Mouse (Mus musculus): ENCODE data around the gene Nox3. TPM values are rescaled to one million over a fixed set of nuclear protein-coding genes. Genes with fewer than 3 reads are reported as not detected.

Gene Nox3
- polyA plus RNA-seq, 1 experiment from 2014 or later = not detected

- 68% methylated on average over 4 of the region's 4 CpGs for WGBS
- ATAC-seq (replicated peaks; ENCODE audit: extremely low read depth, insufficient read depth, low FRiP score) = no peak
- no peaks in the 10 kb centered on the region for H3K9me3 ChIP-seq (replicated peaks; ENCODE audit: control insufficient read depth, low read length)
- H3K27ac ChIP-seq (ENCODE audit: low read length) = no peak overlapping the region
- no peaks in the 10 kb centered on the region for H3K36me3 ChIP-seq (ENCODE audit: control insufficient read depth, insufficient read depth)
- no peak overlapping the region for H3K4me2 ChIP-seq (ENCODE audit: low read depth, low read length)
- no peak overlapping the region for H3K9ac ChIP-seq (ENCODE audit: low read length)
- H3K27me3 ChIP-seq (ENCODE audit: control insufficient read depth, insufficient read depth, low read length) = no peaks in the 10 kb centered on the region
- no peak overlapping the region for H3K4me3 ChIP-seq (ENCODE audit: low read length)
- H3K4me1 ChIP-seq (ENCODE audit: control insufficient read depth, insufficient read depth, low read length) = no peaks in the 10 kb centered on the region
These were observed 26.8 kb downstream of the Nox3 start for GRCm38 (mm10) chr17:3669226-3669625.

GRCm38 (mm10) chr17:3667287-3667686 is 28.8 kb downstream of the Nox3 start:
- no peaks in the 10 kb centered on the region for H3K27me3 ChIP-seq (ENCODE audit: control insufficient read depth, insufficient read depth, low read length)
- no peaks in the 10 kb centered on the region for H3K9me3 ChIP-seq (replicated peaks; ENCODE audit: control insufficient read depth, low read length)
- H3K4me2 ChIP-seq (ENCODE audit: low read depth, low read length) = no peak overlapping the region
- H3K27ac ChIP-seq (ENCODE audit: low read length) = no peak overlapping the region
- no peaks in the 10 kb centered on the region for H3K4me1 ChIP-seq (ENCODE audit: control insufficient read depth, insufficient read depth, low read length)
- ATAC-seq (replicated peaks; ENCODE audit: extremely low read depth, insufficient read depth, low FRiP score) = no peak
- H3K9ac ChIP-seq (ENCODE audit: low read length) = no peak overlapping the region
- H3K4me3 ChIP-seq (ENCODE audit: low read length) = no peak overlapping the region
- no peaks in the 10 kb centered on the region for H3K36me3 ChIP-seq (ENCODE audit: control insufficient read depth, insufficient read depth)
- WGBS = 84% methylated on average over 4 of the region's 4 CpGs

- Histone ChIP-seq H3K27ac (ENCODE audit: low read length) (no peak overlapping the region), H3K36me3 (ENCODE audit: control insufficient read depth, insufficient read depth) (no peaks in the 10 kb centered on the region), H3K27me3 (ENCODE audit: control insufficient read depth, insufficient read depth, low read length) (no peaks in the 10 kb centered on the region), H3K9me3 (replicated peaks; ENCODE audit: control insufficient read depth, low read length) (no peaks in the 10 kb centered on the region), H3K4me2 (ENCODE audit: low read depth, low read length) (no peak overlapping the region), H3K9ac (ENCODE audit: low read length) (no peak overlapping the region), H3K4me1 (ENCODE audit: control insufficient read depth, insufficient read depth, low read length) (no peaks in the 10 kb centered on the region), H3K4me3 (ENCODE audit: low read length) (no peak overlapping the region)
- 77% methylated on average over 4 of the region's 4 CpGs for WGBS
- no peak for ATAC-seq (replicated peaks; ENCODE audit: extremely low read depth, insufficient read depth, low FRiP score)
These were observed 30.7 kb downstream of the Nox3 start for GRCm38 (mm10) chr17:3665321-3665720.

- no peak for ATAC-seq (replicated peaks; ENCODE audit: extremely low read depth, insufficient read depth, low FRiP score)
- Histone ChIP-seq H3K36me3 (ENCODE audit: control insufficient read depth, insufficient read depth) (no peaks in the 10 kb centered on the region), H3K4me1 (ENCODE audit: control insufficient read depth, insufficient read depth, low read length) (no peaks in the 10 kb centered on the region), H3K9ac (ENCODE audit: low read length) (no peak overlapping the region), H3K4me3 (ENCODE audit: low read length) (no peak overlapping the region), H3K9me3 (replicated peaks; ENCODE audit: control insufficient read depth, low read length) (no peaks in the 10 kb centered on the region), H3K4me2 (ENCODE audit: low read depth, low read length) (no peak overlapping the region), H3K27me3 (ENCODE audit: control insufficient read depth, insufficient read depth, low read length) (no peaks in the 10 kb centered on the region), H3K27ac (ENCODE audit: low read length) (no peak overlapping the region)
- WGBS = 78% methylated on average over 5 of the region's 5 CpGs
These were observed 36.6 kb downstream of the Nox3 start for GRCm38 (mm10) chr17:3659497-3659896.

GRCm38 (mm10) chr17:3650377-3650776 is 45.7 kb downstream of the Nox3 start:
- WGBS = 51% methylated on average over 3 of the region's 3 CpGs
- no peak overlapping the region for H3K4me3 ChIP-seq (ENCODE audit: low read length)

GRCm38 (mm10) chr17:3643582-3643981 is 52.5 kb downstream of the Nox3 start:
- ATAC-seq (replicated peaks; ENCODE audit: extremely low read depth, insufficient read depth, low FRiP score) = no peak
- Histone ChIP-seq H3K27ac (ENCODE audit: low read length) (no peak overlapping the region), H3K4me2 (ENCODE audit: low read depth, low read length) (no peak overlapping the region), H3K4me1 (ENCODE audit: control insufficient read depth, insufficient read depth, low read length) (no peaks in the 10 kb centered on the region), H3K9ac (ENCODE audit: low read length) (no peak overlapping the region), H3K4me3 (ENCODE audit: low read length) (no peak overlapping the region), H3K9me3 (replicated peaks; ENCODE audit: control insufficient read depth, low read length) (no peaks in the 10 kb centered on the region), H3K36me3 (ENCODE audit: control insufficient read depth, insufficient read depth) (no peaks in the 10 kb centered on the region), H3K27me3 (ENCODE audit: control insufficient read depth, insufficient read depth, low read length) (no peaks in the 10 kb centered on the region)
- 71% methylated on average over 2 of the region's 2 CpGs for WGBS

More at GRCm38 (mm10) chr17:3650377-3650776, 45.7 kb downstream of the Nox3 start:
- H3K4me1 ChIP-seq (ENCODE audit: control insufficient read depth, insufficient read depth, low read length) = no peaks in the 10 kb centered on the region
- no peaks in the 10 kb centered on the region for H3K27me3 ChIP-seq (ENCODE audit: control insufficient read depth, insufficient read depth, low read length)
- no peaks in the 10 kb centered on the region for H3K9me3 ChIP-seq (replicated peaks; ENCODE audit: control insufficient read depth, low read length)
- no peak overlapping the region for H3K4me2 ChIP-seq (ENCODE audit: low read depth, low read length)
- no peak overlapping the region for H3K27ac ChIP-seq (ENCODE audit: low read length)
- H3K36me3 ChIP-seq (ENCODE audit: control insufficient read depth, insufficient read depth) = no peaks in the 10 kb centered on the region
- ATAC-seq (replicated peaks; ENCODE audit: extremely low read depth, insufficient read depth, low FRiP score) = no peak
- H3K9ac ChIP-seq (ENCODE audit: low read length) = no peak overlapping the region

GRCm38 (mm10) chr17:3641456-3641855 is 54.6 kb downstream of the Nox3 start:
- no peaks in the 10 kb centered on the region for H3K4me1 ChIP-seq (ENCODE audit: control insufficient read depth, insufficient read depth, low read length)
- no peaks in the 10 kb centered on the region for H3K9me3 ChIP-seq (replicated peaks; ENCODE audit: control insufficient read depth, low read length)
- no peak for ATAC-seq (replicated peaks; ENCODE audit: extremely low read depth, insufficient read depth, low FRiP score)
- H3K4me2 ChIP-seq (ENCODE audit: low read depth, low read length) = no peak overlapping the region
- H3K27me3 ChIP-seq (ENCODE audit: control insufficient read depth, insufficient read depth, low read length) = no peaks in the 10 kb centered on the region
- H3K9ac ChIP-seq (ENCODE audit: low read length) = no peak overlapping the region
- H3K36me3 ChIP-seq (ENCODE audit: control insufficient read depth, insufficient read depth) = no peaks in the 10 kb centered on the region
- no peak overlapping the region for H3K4me3 ChIP-seq (ENCODE audit: low read length)
- no peak overlapping the region for H3K27ac ChIP-seq (ENCODE audit: low read length)
- WGBS = 54% methylated on average over 5 of the region's 5 CpGs

- no peak overlapping the region for H3K4me3 ChIP-seq (ENCODE audit: low read length)
- 65% methylated on average over 3 of the region's 3 CpGs for WGBS
- no peaks in the 10 kb centered on the region for H3K9me3 ChIP-seq (replicated peaks; ENCODE audit: control insufficient read depth, low read length)
- no peak overlapping the region for H3K9ac ChIP-seq (ENCODE audit: low read length)
- no peaks in the 10 kb centered on the region for H3K36me3 ChIP-seq (ENCODE audit: control insufficient read depth, insufficient read depth)
- H3K27ac ChIP-seq (ENCODE audit: low read length) = no peak overlapping the region
- no peaks in the 10 kb centered on the region for H3K4me1 ChIP-seq (ENCODE audit: control insufficient read depth, insufficient read depth, low read length)
- H3K27me3 ChIP-seq (ENCODE audit: control insufficient read depth, insufficient read depth, low read length) = no peaks in the 10 kb centered on the region
- H3K4me2 ChIP-seq (ENCODE audit: low read depth, low read length) = no peak overlapping the region
- ATAC-seq (replicated peaks; ENCODE audit: extremely low read depth, insufficient read depth, low FRiP score) = no peak
These were observed 57.3 kb downstream of the Nox3 start for GRCm38 (mm10) chr17:3638757-3639156.

GRCm38 (mm10) chr17:3632501-3632900 is 63.6 kb downstream of the Nox3 start:
- Histone ChIP-seq H3K36me3 (ENCODE audit: control insufficient read depth, insufficient read depth) (no peaks in the 10 kb centered on the region), H3K9ac (ENCODE audit: low read length) (no peak overlapping the region)

More at GRCm38 (mm10) chr17:3632501-3632900, 63.6 kb downstream of the Nox3 start:
- Histone ChIP-seq H3K27ac (ENCODE audit: low read length) (no peak overlapping the region), H3K4me3 (ENCODE audit: low read length) (no peak overlapping the region), H3K4me2 (ENCODE audit: low read depth, low read length) (no peak overlapping the region), H3K4me1 (ENCODE audit: control insufficient read depth, insufficient read depth, low read length) (no peaks in the 10 kb centered on the region), H3K27me3 (ENCODE audit: control insufficient read depth, insufficient read depth, low read length) (no peaks in the 10 kb centered on the region), H3K9me3 (replicated peaks; ENCODE audit: control insufficient read depth, low read length) (no peaks in the 10 kb centered on the region)
- WGBS = 35% methylated on average over 3 of the region's 3 CpGs
- no peak for ATAC-seq (replicated peaks; ENCODE audit: extremely low read depth, insufficient read depth, low FRiP score)

All from heart, embryonic 16.5 days (tissue).